Mouse (Mus musculus) CH12.LX (cell line): Measurements from ENCODE around the gene Cnot4.
"Not testable (repeated sequence)": the region's sequence is repeated elsewhere in the genome, so short reads cannot be mapped to it uniquely, and the experiment has no call there.

ENCODE experiments used
- CTCF ChIP-seq, 2 experiments: IDR thresholded peaks in 1 of 2; conservative IDR thresholded peaks in 1 of 2; 2 replicates each; pipeline ENCODE4 v1.5.1; 2011 to 2012; ENCODE audit warnings: low read depth in 2 of 2, low read length in 2 of 2, improper control_type of control experiment in 1 of 2, inconsistent platforms in 1 of 2, mild to moderate bottlenecking in 1 of 2, moderate library complexity in 1 of 2
- ELF1 ChIP-seq: IDR thresholded peaks from 2 replicates; pipeline ENCODE4 v1.6.1; 2014; ENCODE audit warnings: low read depth, mild to moderate bottlenecking, inconsistent platforms, low read length, improper control_type of control experiment
- EP300 ChIP-seq: IDR thresholded peaks from 2 replicates; pipeline ENCODE4 v1.6.1; 2011; ENCODE audit warnings: low read length, improper control_type of control experiment
- ETS1 ChIP-seq: conservative IDR thresholded peaks from 2 replicates; pipeline ENCODE4 v1.6.1; 2012; ENCODE audit warnings: low read depth, mild to moderate bottlenecking, inconsistent platforms, low read length, improper control_type of control experiment, moderate library complexity
- MAFK ChIP-seq: IDR thresholded peaks from 2 replicates; pipeline ENCODE4 v1.6.1; 2011; ENCODE audit warnings: low read length, improper control_type of control experiment; ENCODE audit not compliant: insufficient replicate concordance
- MAX ChIP-seq: IDR thresholded peaks from 2 replicates; pipeline ENCODE4 v1.6.1; 2011; ENCODE audit warnings: low read length, improper control_type of control experiment
- MAZ ChIP-seq: IDR thresholded peaks from 2 replicates; pipeline ENCODE4 v1.6.1; 2012; ENCODE audit warnings: low read depth, mild to moderate bottlenecking, inconsistent platforms, low read length, improper control_type of control experiment, moderate library complexity
- NRF1 ChIP-seq: IDR thresholded peaks from 2 replicates; pipeline ENCODE4 v1.6.1; 2014; ENCODE audit warnings: low read depth, mild to moderate bottlenecking, inconsistent platforms, low read length, improper control_type of control experiment, moderate library complexity
- POLR2A ChIP-seq: IDR thresholded peaks from 2 replicates; pipeline ENCODE4 v1.6.1; 2011; ENCODE audit warnings: low read depth, mild to moderate bottlenecking, improper control_type of control experiment, low read length
- POLR2AphosphoS2 ChIP-seq: IDR thresholded peaks from 2 replicates; pipeline ENCODE4 v1.6.1; 2011; ENCODE audit warnings: low read depth, low read length, improper control_type of control experiment
- TBP ChIP-seq: conservative IDR thresholded peaks from 2 replicates; pipeline ENCODE4 v1.6.1; 2011; ENCODE audit warnings: low read depth, low read length, improper control_type of control experiment
- TCF12 ChIP-seq: IDR thresholded peaks from 2 replicates; pipeline ENCODE4 v1.6.1; 2014; ENCODE audit warnings: low read depth, mild to moderate bottlenecking, inconsistent platforms, low read length, improper control_type of control experiment
- ZKSCAN1 ChIP-seq: IDR thresholded peaks from 2 replicates; pipeline ENCODE4 v1.6.1; 2012; ENCODE audit warnings: low read depth, inconsistent platforms, low read length, improper control_type of control experiment, borderline replicate concordance
- ZMIZ1 ChIP-seq: IDR thresholded peaks from 2 replicates; pipeline ENCODE4 v1.6.1; 2012; ENCODE audit warnings: low read depth, mild to moderate bottlenecking, inconsistent platforms, low read length, improper control_type of control experiment

GRCm38 (mm10) chr6:35172028-35172427 lies 38.5 kb upstream of the Cnot4 start:
- TF ChIP-seq POLR2A, EP300, ETS1, POLR2AphosphoS2, NRF1, MAX, MAFK, TBP, ZMIZ1, ZKSCAN1, MAZ, ELF1, TCF12: not testable (repeated sequence)
- TF ChIP-seq CTCF (conservative IDR thresholded peaks at IDR 0.05 in 1 of 2, IDR thresholded peaks at IDR 0.05 in 1 of 2; ENCODE audit: low read depth in 2 of 2, low read length in 2 of 2) = peak in 1 of 2 experiments; percentile 37; a peak in 2 of 4 replicates
